Mouse (Mus musculus): ENCODE measurements at regions not wholly inside any gene's neighbourhood (a gene's known extent, or its start where the extent isn't known, plus 50 kb on each side); places are given as distances from the start of the nearest gene placed in this dataset.

- peak; percentile 11 to 17 for DNase-seq
These were observed 131.8 kb upstream of the Gm26897 start for GRCm38 (mm10) chr5:111601711-111602521.

- no peak for DNase-seq
These were observed 120.0 kb upstream of the Gm26897 start for GRCm38 (mm10) chr5:111613687-111614086.

GRCm38 (mm10) chr5:111619974-111620373 is 113.8 kb upstream of the Gm26897 start:
- DNase-seq, result no peak

- peak in 1 of 2 experiments; percentile 4 for DNase-seq
These were observed 113.1 kb upstream of the Gm26897 start for GRCm38 (mm10) chr5:111620626-111621025.

DNA sequence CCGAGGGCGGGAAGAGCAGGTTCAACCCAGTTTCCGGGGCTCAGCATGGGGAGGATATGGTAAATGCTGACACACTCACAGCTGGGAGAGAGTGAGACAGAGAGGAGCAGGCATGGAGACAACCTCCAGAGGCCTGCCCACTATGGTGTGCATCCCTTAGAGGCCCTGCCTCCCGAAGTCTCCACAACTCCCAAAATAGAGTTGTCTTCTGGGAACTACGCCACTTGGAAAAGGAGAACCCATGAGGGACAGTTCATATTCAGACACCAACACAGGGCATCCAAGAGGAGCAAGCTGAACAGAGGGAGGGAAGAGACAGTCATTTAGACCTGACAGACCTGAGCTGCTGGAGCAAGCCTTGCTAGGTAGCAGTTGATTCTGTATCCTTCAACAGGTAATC is 111.2 kb upstream of the Gm26897 start:
- DNase-seq, result no peak

- no peak for DNase-seq
These were observed 107.4 kb upstream of the Gm26897 start for GRCm38 (mm10) chr5:111626273-111626798.

DNA sequence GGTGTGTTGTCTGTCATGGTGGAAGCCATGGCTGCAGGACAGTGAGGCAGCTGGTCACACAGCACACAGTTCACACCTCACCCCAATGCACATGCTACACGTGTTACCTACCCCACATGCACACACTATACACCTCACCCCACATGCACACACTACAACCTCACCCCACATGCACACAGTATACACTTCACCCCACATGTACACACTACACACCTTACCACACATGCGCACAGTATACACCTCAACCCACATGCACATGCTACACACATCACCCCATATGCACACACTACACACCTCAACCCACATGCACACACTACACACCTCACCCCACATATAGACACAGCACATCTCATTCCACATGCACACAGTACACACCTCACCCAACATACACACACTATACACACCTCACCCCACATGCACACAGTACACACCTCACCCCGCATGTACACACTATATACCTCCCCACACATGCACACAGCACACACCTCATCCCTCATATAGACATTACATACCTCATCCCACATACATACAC is 103.3 kb upstream of the Gm26897 start:
- DNase-seq, result no peak

DNA sequence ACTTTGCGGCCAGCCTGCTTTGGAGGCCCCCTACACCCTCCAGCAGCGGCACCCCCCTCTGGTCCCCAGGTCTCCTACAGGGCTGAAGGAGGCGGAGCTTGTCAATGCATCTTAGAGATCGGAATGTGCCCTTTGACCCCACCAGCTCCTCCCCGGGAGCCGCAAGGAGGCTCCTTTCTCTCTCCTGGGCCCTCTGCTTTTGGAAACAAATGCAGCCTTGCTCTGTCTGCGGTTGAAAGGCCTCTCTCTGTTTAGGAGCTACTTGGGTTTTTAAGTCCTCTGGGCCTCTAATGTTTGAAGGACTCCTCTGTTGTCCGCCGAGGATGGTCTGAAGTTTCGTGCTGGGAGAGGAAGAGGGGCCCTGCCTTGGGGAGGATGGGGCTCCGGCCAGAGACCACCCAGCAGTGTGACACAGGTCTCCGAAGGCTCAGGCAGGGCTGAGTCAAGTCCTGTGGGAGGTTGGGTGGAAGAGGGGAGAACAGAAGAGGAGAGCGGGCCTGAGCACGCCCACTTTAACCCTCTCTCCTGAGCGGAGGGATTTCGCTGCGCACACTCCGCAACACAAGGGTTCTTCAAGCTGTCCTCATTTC is 102.1 kb upstream of the Gm26897 start:
- DNase-seq, result no peak

- DNase-seq, result no peak
These were observed 98.6 kb upstream of the Gm26897 start for GRCm38 (mm10) chr5:111635092-111635491.

DNA sequence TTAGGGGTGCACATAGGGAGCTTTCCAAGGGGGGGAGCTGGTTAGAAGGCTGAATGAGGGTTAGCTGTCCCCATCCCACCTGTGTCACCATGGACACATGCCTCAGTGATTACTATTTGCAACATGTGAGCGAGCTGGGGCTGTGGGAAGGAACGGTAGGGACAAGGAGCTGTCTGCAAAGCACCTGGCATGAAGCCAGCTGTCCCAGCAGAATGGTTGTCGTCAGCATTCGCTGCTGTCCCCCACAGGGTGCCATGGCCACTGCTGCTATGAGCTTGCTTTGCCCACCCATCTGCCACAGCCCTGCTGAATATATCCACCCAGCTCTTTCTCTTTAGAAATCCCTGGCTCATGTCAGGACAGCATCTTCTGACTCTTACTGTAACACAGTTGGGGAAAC is 96.8 kb upstream of the Gm26897 start:
- no peak for DNase-seq

DNA sequence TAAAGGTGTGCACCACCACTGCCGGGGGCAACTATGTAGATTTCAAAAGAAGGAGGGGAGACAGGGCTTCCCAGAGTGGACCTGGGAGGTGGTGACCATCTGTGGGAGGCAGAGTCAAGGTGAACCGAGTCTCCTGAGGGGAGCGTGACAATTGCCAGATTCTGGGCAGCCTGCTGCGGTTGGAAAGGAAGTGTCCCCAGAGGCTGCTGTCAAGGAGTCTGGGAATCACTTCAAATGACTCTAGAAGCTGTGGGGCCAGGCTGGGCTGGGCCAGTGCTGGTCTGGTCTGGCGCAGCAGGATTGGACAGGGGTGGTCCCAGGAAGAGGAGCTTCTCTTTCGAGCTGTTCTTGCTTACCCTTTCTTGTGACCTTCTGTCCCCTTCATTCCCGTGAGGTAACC is 95.4 kb upstream of the Gm26897 start:
- DNase-seq, result no peak

- no peak for DNase-seq
These were observed 94.0 kb upstream of the Gm26897 start for GRCm38 (mm10) chr5:111639476-111640287.

GRCm38 (mm10) chr5:111640976-111641375 is 92.7 kb upstream of the Gm26897 start:
- DNase-seq, result no peak

- no peak for DNase-seq
These were observed 92.0 kb upstream of the Gm26897 start for GRCm38 (mm10) chr5:111641685-111642084.

DNA sequence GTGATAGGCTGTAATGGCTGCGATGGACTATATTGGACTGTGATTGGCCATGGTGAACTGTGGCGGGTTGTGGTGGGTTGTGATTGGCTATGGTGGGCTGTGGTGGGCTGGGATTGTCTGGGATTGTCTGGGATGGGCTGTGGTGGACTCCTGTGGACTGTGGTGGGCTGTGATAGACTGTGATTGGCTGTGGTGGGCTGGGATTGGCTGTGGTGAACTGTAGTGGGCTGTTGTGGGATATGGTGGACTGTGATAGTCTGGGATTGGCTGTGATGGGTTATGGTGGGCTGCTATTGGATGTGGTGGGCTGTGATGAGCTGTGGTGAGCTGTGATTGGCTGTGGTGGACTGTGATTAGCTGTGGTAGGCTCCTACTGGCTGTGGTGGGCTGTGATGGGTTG is 89.6 kb upstream of the Gm26897 start:
- DNase-seq, result no peak

- DNase-seq, result no peak
These were observed 88.9 kb upstream of the Gm26897 start for GRCm38 (mm10) chr5:111644788-111645187.

GRCm38 (mm10) chr5:111647686-111648200 is 86.0 kb upstream of the Gm26897 start:
- no peak for DNase-seq

GRCm38 (mm10) chr5:111648481-111648880 is 85.2 kb upstream of the Gm26897 start:
- no peak for DNase-seq

- DNase-seq, result no peak
These were observed 84.7 kb upstream of the Gm26897 start for GRCm38 (mm10) chr5:111649012-111649411.

DNA sequence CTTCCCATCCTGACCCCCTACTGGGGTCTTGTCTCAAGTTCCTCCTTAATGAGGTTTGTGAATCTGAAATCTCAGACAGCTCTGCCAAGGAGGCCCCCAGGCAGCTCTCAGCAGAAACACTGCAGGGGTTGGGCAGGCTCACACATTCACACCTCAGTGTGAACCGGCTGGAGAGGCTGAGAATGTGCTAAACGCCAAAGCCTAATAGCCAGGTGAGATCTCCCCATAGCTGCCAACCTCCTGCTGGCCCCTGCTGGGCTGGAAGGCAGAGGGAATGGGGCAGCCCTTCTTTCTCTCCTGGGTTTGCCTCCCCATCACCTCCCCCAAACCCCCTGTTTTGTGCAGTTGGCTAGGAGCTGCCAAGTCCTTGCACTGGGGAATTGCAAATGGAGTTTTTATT is 81.3 kb upstream of the Gm26897 start:
- DNase-seq, result no peak

DNA sequence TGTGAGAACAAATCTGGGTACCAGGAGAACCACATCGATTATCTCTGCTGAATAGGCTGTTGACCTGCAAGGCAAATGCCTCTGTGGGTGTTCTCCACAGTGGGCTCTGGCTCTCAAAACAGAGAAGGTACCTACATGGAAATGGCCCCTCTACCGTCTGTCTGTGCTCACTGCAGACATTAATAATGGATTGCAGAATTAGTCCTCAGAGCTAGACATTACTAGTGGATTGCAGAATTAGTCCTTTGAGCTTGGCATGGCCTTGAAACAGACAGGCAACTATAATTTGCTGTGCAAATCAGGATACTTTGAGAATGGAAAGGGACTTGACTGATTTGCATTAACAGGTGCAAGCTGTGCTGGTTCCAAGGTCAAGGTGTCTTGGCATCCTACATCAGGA is 77.3 kb upstream of the Gm26897 start:
- DNase-seq, result no peak

DNA sequence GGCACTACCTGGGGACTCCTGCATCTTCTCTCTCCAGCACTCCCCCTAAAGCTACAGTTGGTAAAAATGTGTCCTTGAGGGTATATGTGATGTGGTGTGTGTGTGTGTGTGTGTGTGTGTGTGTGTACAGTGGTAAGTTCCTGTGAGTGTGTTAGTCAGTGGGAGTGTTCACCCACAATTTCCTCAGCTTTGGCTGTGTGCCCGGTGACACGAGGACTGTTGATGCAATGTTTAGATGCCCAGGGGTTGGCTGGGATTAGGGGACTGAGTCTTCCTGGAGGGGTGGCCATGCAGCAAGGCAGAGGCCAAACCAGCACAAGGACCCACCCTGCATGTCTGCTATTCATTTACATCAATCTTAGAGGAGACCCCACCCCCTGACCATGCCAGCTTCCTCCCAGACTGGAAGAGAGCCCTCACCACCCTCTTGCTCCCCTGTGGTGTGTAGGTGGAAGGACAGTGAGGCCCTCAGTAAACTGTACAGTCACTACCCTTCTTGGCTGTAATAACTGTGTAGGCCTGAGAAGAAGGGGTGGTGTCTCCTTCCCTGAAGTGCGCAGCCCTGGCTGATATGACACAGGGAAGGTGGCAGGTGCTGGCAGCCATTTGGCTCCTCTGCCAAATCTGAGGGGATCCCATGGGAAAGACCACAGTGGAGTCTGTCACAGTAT is 75.8 kb upstream of the Gm26897 start:
- peak in 1 of 2 experiments; percentile 29 for DNase-seq
